Mouse (Mus musculus) stomach, embryonic 14.5 days (tissue): ENCODE data around the gene Tdrd3. TPM values are rescaled to one million over a fixed set of nuclear protein-coding genes. Genes with fewer than 3 reads are reported as not detected.

Experiments used
- ATAC-seq: fragments of 200-750 bp; cut with Nextera tagmentation; 2 replicates; pipeline ENCODE4 v1.8.0; 2017; ENCODE audit warnings: low read depth, moderate TSS enrichment; ENCODE audit not compliant: insufficient number of reproducible peaks, insufficient read depth, low FRiP score
- H3K27ac ChIP-seq: fragments of 300-500 bp; sonication (generic); 2 replicates; pipeline ENCODE4 v1.5.1; 2014; ENCODE audit warnings: mild to moderate bottlenecking, low read length, moderate library complexity, mixed read lengths
- H3K27me3 ChIP-seq: fragments of 300-500 bp; sonication (generic); 2 replicates; pipeline ENCODE4 v1.6.1; 2014; ENCODE audit warnings: low read length, control low read depth, mixed read lengths; ENCODE audit not compliant: control insufficient read depth, insufficient read depth
- H3K36me3 ChIP-seq: fragments of 300-500 bp; sonication (generic); 2 replicates; pipeline ENCODE4 v1.6.1; 2014; ENCODE audit warnings: mild to moderate bottlenecking, control low read depth, low read length, moderate library complexity, mixed read lengths; ENCODE audit not compliant: control insufficient read depth, insufficient read depth
- H3K4me1 ChIP-seq: fragments of 300-500 bp; sonication (generic); 2 replicates; pipeline ENCODE4 v1.6.1; 2014; ENCODE audit warnings: low read length, control low read depth, mixed read lengths; ENCODE audit not compliant: control insufficient read depth, insufficient read depth
- H3K4me2 ChIP-seq: fragments of 300-500 bp; sonication (generic); replicated peaks from 2 replicates; pipeline ENCODE4 v1.6.1; 2014; ENCODE audit warnings: low read depth, low read length, control low read depth
- H3K4me3 ChIP-seq: fragments of 300-500 bp; sonication (generic); 2 replicates; pipeline ENCODE4 v1.5.1; 2014; ENCODE audit warnings: low read depth, low read length, control low read depth
- H3K9ac ChIP-seq: fragments of 300-500 bp; sonication (generic); replicated peaks from 2 replicates; pipeline ENCODE4 v1.6.1; 2014; ENCODE audit warnings: low read depth, mild to moderate bottlenecking, control low read depth, low read length, moderate library complexity, mixed read lengths
- H3K9me3 ChIP-seq: fragments of 300-500 bp; sonication (generic); 2 replicates; pipeline ENCODE4 v1.6.1; 2016; ENCODE audit warnings: low read depth, low read length, control low read depth; ENCODE audit not compliant: control insufficient read depth
- WGBS: fragments of 180-500 bp; shearing (Covaris S2); extraction: QIAGEN DNeasy Blood & Tissue Kit; methylation state at CpG from one replicate; pipeline ENCODE4 v1.1.7; 2014; 5-methylcytosine and 5-hydroxymethylcytosine counted together
- polyA plus RNA-seq: library from polyadenylated mRNA; unstranded; fragments of >200 nt; fragmentation: Nextera tagmentation; extraction: Ambion mirVana; gene quantifications from 2 replicates; pipeline ENCODE4 v1.2.1, GENCODE M21; 2014

Gene Tdrd3
- polyA plus RNA-seq, 1 experiment from 2014 or later, result 31.9 TPM

GRCm38 (mm10) chr14:87563841-87564240, 147.4 kb downstream of the Tdrd3 start:
- H3K27ac ChIP-seq, result no peak overlapping the region
- H3K36me3 ChIP-seq, result no peaks in the 10 kb centered on the region
- H3K4me2 ChIP-seq, result no peak overlapping the region
- no peaks in the 10 kb centered on the region for H3K9me3 ChIP-seq
- H3K27me3 ChIP-seq, result no peaks in the 10 kb centered on the region
- WGBS, result 47% methylated on average over 9 of the region's 9 CpGs
- H3K9ac ChIP-seq, result no peak overlapping the region
- no peak overlapping the region for H3K4me3 ChIP-seq
- peaks cover 2% of the 10 kb centered on the region; the same call in 1 of the 2 replicates for H3K4me1 ChIP-seq
- ATAC-seq, result no peak

GRCm38 (mm10) chr14:87566211-87566610, 149.8 kb downstream of the Tdrd3 start:
- Histone ChIP-seq H3K36me3 (no peaks in the 10 kb centered on the region), H3K9me3 (no peaks in the 10 kb centered on the region), H3K9ac (no peak overlapping the region), H3K27ac (no peak overlapping the region), H3K4me2 (no peak overlapping the region), H3K4me1 (peaks cover 2% of the 10 kb centered on the region; the same call in 1 of the 2 replicates), H3K27me3 (no peaks in the 10 kb centered on the region), H3K4me3 (no peak overlapping the region)
- 33% methylated on average over 7 of the region's 7 CpGs for WGBS
- no peak for ATAC-seq

GRCm38 (mm10) chr14:87567034-87567461, 150.6 kb downstream of the Tdrd3 start:
- Histone ChIP-seq H3K9me3 (no peaks in the 10 kb centered on the region), H3K4me1 (peaks cover 2% of the 10 kb centered on the region; the same call in 1 of the 2 replicates)
- no peak for ATAC-seq

GRCm38 (mm10) chr14:87567626-87568446, 151.4 kb downstream of the Tdrd3 start:
- H3K27ac ChIP-seq, result no peak overlapping the region
- 11% methylated on average over 20 of the region's 20 CpGs for WGBS
- ATAC-seq, result no peak; the same call in 1 of the 2 replicates

More at GRCm38 (mm10) chr14:87567034-87567461, 150.6 kb downstream of the Tdrd3 start:
- Histone ChIP-seq H3K27ac (no peak overlapping the region), H3K9ac (no peak overlapping the region), H3K4me2 (no peak overlapping the region), H3K36me3 (no peaks in the 10 kb centered on the region), H3K27me3 (no peaks in the 10 kb centered on the region), H3K4me3 (no peak overlapping the region)
- 23% methylated on average over 3 of the region's 3 CpGs for WGBS

GRCm38 (mm10) chr14:87568447-87568908, 152.0 kb downstream of the Tdrd3 start:
- 10% methylated on average over 15 of the region's 15 CpGs for WGBS
- no peaks in the 10 kb centered on the region for H3K36me3 ChIP-seq
- H3K4me1 ChIP-seq, result peaks cover 2% of the 10 kb centered on the region; the same call in 1 of the 2 replicates
- peak overlapping the region; percentile 25 for H3K4me3 ChIP-seq
- H3K27me3 ChIP-seq, result no peaks in the 10 kb centered on the region
- ATAC-seq, result no peak
- no peak overlapping the region for H3K9ac ChIP-seq
- peak overlapping the region; percentile 47 for H3K4me2 ChIP-seq
- no peak overlapping the region for H3K27ac ChIP-seq
- no peaks in the 10 kb centered on the region for H3K9me3 ChIP-seq

More at GRCm38 (mm10) chr14:87567626-87568446, 151.4 kb downstream of the Tdrd3 start:
- Histone ChIP-seq H3K27me3 (no peaks in the 10 kb centered on the region), H3K9ac (no peak overlapping the region), H3K4me2 (peak overlapping the region; percentile 47), H3K4me1 (peaks cover 2% of the 10 kb centered on the region; the same call in 1 of the 2 replicates), H3K9me3 (no peaks in the 10 kb centered on the region), H3K4me3 (peak overlapping the region; percentile 25), H3K36me3 (no peaks in the 10 kb centered on the region)

- no peak overlapping the region for H3K4me2 ChIP-seq
- H3K27me3 ChIP-seq, result no peaks in the 10 kb centered on the region
- no peak overlapping the region for H3K4me3 ChIP-seq
- ATAC-seq, result no peak
- no peak overlapping the region for H3K27ac ChIP-seq
- H3K36me3 ChIP-seq, result no peaks in the 10 kb centered on the region
- no peak overlapping the region for H3K9ac ChIP-seq
- 87% methylated on average over 2 of the region's 2 CpGs for WGBS
- H3K9me3 ChIP-seq, result no peaks in the 10 kb centered on the region
- H3K4me1 ChIP-seq, result peaks cover 2% of the 10 kb centered on the region; the same call in 1 of the 2 replicates
Observed at GRCm38 (mm10) chr14:87569471-87569870, 153.0 kb downstream of the Tdrd3 start.

GRCm38 (mm10) chr14:87572453-87572852, 156.0 kb downstream of the Tdrd3 start:
- no peaks in the 10 kb centered on the region for H3K9me3 ChIP-seq
- 55% methylated on average over 5 of the region's 5 CpGs for WGBS
- no peak overlapping the region for H3K27ac ChIP-seq
- no peak overlapping the region for H3K4me3 ChIP-seq
- H3K9ac ChIP-seq, result no peak overlapping the region
- H3K4me1 ChIP-seq, result no peaks in the 10 kb centered on the region
- H3K36me3 ChIP-seq, result no peaks in the 10 kb centered on the region
- no peaks in the 10 kb centered on the region for H3K27me3 ChIP-seq
- H3K4me2 ChIP-seq, result no peak overlapping the region
- no peak for ATAC-seq

- Histone ChIP-seq H3K4me1 (no peaks in the 10 kb centered on the region), H3K9me3 (no peaks in the 10 kb centered on the region), H3K4me3 (no peak overlapping the region), H3K4me2 (no peak overlapping the region), H3K9ac (no peak overlapping the region), H3K27ac (no peak overlapping the region), H3K27me3 (no peaks in the 10 kb centered on the region), H3K36me3 (no peaks in the 10 kb centered on the region)
- ATAC-seq, result no peak
- 87% methylated on average over 3 of the region's 3 CpGs for WGBS
Observed at GRCm38 (mm10) chr14:87582610-87583009, 166.2 kb downstream of the Tdrd3 start.
